Mouse (Mus musculus) forebrain, embryonic 16.5 days (tissue): ENCODE measurements at regions not wholly inside any gene's neighbourhood (a gene's known extent, or its start where the extent isn't known, plus 50 kb on each side); places are given as distances from the start of the nearest gene placed in this dataset.

Experiments used
- ATAC-seq: fragments of 200-750 bp; cut with Nextera tagmentation; 2 replicates; pipeline ENCODE4 v1.8.0; 2017; ENCODE audit warnings: mild to moderate bottlenecking, moderate library complexity
- H3K27ac ChIP-seq: fragments of 300-500 bp; sonication (generic); 2 replicates; pipeline ENCODE4 v1.5.1; 2014; ENCODE audit warnings: low read length, control low read depth
- H3K27me3 ChIP-seq: fragments of 300-500 bp; sonication (generic); replicated peaks from 2 replicates; pipeline ENCODE4 v1.6.1; 2014; ENCODE audit warnings: low read length; ENCODE audit not compliant: control insufficient read depth, insufficient read depth
- H3K36me3 ChIP-seq: fragments of 300-500 bp; sonication (generic); 2 replicates; pipeline ENCODE4 v1.6.1; 2014; ENCODE audit not compliant: control insufficient read depth, insufficient read depth
- H3K4me1 ChIP-seq: fragments of 300-500 bp; sonication (generic); replicated peaks from 2 replicates; pipeline ENCODE4 v1.6.1; 2014; ENCODE audit warnings: low read length; ENCODE audit not compliant: control insufficient read depth, insufficient read depth
- H3K4me2 ChIP-seq: fragments of 300-500 bp; sonication (generic); 2 replicates; pipeline ENCODE4 v1.6.1; 2014; ENCODE audit warnings: mild to moderate bottlenecking, low read length, control low read depth
- H3K4me3 ChIP-seq: fragments of 300-500 bp; sonication (generic); replicated peaks from 2 replicates; pipeline ENCODE4 v1.5.1; 2014; ENCODE audit warnings: mild to moderate bottlenecking, low read length, control low read depth
- H3K9ac ChIP-seq: fragments of 300-500 bp; sonication (generic); replicated peaks from 2 replicates; pipeline ENCODE4 v1.6.1; 2014; ENCODE audit warnings: low read depth, low read length, control low read depth
- H3K9me3 ChIP-seq: fragments of 300-500 bp; sonication (generic); 2 replicates; pipeline ENCODE4 v1.6.1; 2016; ENCODE audit warnings: low read length; ENCODE audit not compliant: control insufficient read depth
- WGBS: fragments of 180-500 bp; shearing (Covaris S2); extraction: QIAGEN DNeasy Blood & Tissue Kit; methylation state at CpG from one replicate; pipeline ENCODE4 v1.1.7; 2014; 5-methylcytosine and 5-hydroxymethylcytosine counted together

DNA sequence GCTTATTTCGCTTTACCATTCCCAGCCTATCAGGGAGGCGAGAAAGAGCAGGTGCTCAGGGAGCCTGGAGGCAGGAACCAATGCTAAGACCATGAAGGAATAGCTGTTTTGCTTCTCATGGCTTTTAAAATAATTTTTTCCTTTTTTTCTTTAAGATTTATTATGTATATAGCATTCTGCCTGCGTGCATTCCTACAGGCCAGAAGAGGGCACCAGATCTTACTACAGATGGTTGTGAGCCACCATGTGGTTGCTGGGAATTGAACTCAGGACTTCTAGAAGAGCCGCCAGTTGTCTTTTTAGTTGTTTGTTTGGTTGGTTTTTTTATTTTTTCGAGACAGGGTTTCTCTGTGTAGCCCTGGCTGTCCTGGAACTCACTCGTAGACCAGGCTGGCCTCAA, 113.6 kb upstream of the Armc2 start:
- Histone ChIP-seq H3K4me1 (no peaks in the 10 kb centered on the region), H3K4me2 (no peak overlapping the region), H3K4me3 (no peak overlapping the region), H3K9me3 (no peaks in the 10 kb centered on the region), H3K9ac (no peak overlapping the region), H3K27me3 (no peaks in the 10 kb centered on the region), H3K36me3 (no peaks in the 10 kb centered on the region), H3K27ac (no peak overlapping the region)
- 91% methylated on average over 6 of the region's 6 CpGs for WGBS
- ATAC-seq, result no peak

GRCm38 (mm10) chr10:42131298-42131697, 113.1 kb upstream of the Armc2 start:
- Histone ChIP-seq H3K9me3 (no peaks in the 10 kb centered on the region), H3K27me3 (no peaks in the 10 kb centered on the region), H3K4me3 (no peak overlapping the region), H3K27ac (no peak overlapping the region), H3K9ac (no peak overlapping the region), H3K4me2 (no peak overlapping the region), H3K36me3 (no peaks in the 10 kb centered on the region), H3K4me1 (no peaks in the 10 kb centered on the region)
- WGBS, result 88% methylated on average over 2 of the region's 2 CpGs
- ATAC-seq, result no peak

- H3K27me3 ChIP-seq, result no peaks in the 10 kb centered on the region
- no peak overlapping the region for H3K4me3 ChIP-seq
- no peaks in the 10 kb centered on the region for H3K9me3 ChIP-seq
- H3K9ac ChIP-seq, result no peak overlapping the region
- 78% methylated on average over 14 of the region's 14 CpGs for WGBS
- H3K4me1 ChIP-seq, result no peaks in the 10 kb centered on the region
- H3K27ac ChIP-seq, result no peak overlapping the region
- H3K4me2 ChIP-seq, result no peak overlapping the region
- no peak for ATAC-seq
- no peaks in the 10 kb centered on the region for H3K36me3 ChIP-seq
These were observed 109.7 kb upstream of the Armc2 start for GRCm38 (mm10) chr10:42127865-42128419.

- Histone ChIP-seq H3K9ac (no peak overlapping the region), H3K4me2 (no peak overlapping the region), H3K27me3 (no peaks in the 10 kb centered on the region), H3K36me3 (no peaks in the 10 kb centered on the region), H3K4me1 (no peaks in the 10 kb centered on the region), H3K4me3 (no peak overlapping the region), H3K9me3 (no peaks in the 10 kb centered on the region), H3K27ac (no peak overlapping the region)
- WGBS, result 63% methylated on average over 1 of the region's 1 CpGs
- ATAC-seq, result no peak
These were observed 108.6 kb upstream of the Armc2 start for GRCm38 (mm10) chr10:42126816-42127215.

GRCm38 (mm10) chr10:42122768-42123635, 104.8 kb upstream of the Armc2 start:
- peaks cover 6% of the 10 kb centered on the region for H3K4me1 ChIP-seq
- no peak for ATAC-seq
- H3K36me3 ChIP-seq, result no peaks in the 10 kb centered on the region
- H3K4me2 ChIP-seq, result no peak overlapping the region
- H3K9ac ChIP-seq, result no peak overlapping the region
- 74% methylated on average over 7 of the region's 7 CpGs for WGBS
- no peaks in the 10 kb centered on the region for H3K9me3 ChIP-seq
- no peak overlapping the region for H3K27ac ChIP-seq
- no peak overlapping the region for H3K4me3 ChIP-seq
- no peaks in the 10 kb centered on the region for H3K27me3 ChIP-seq

- no peaks in the 10 kb centered on the region for H3K9me3 ChIP-seq
- H3K4me2 ChIP-seq, result no peak overlapping the region
- H3K36me3 ChIP-seq, result no peaks in the 10 kb centered on the region
- no peak overlapping the region for H3K4me3 ChIP-seq
- no peak overlapping the region for H3K9ac ChIP-seq
- WGBS, result 85% methylated on average over 4 of the region's 4 CpGs
- H3K27ac ChIP-seq, result no peak overlapping the region
- ATAC-seq, result no peak
- no peaks in the 10 kb centered on the region for H3K27me3 ChIP-seq
- H3K4me1 ChIP-seq, result peaks cover 6% of the 10 kb centered on the region
These were observed 103.7 kb upstream of the Armc2 start for GRCm38 (mm10) chr10:42121984-42122383.

GRCm38 (mm10) chr10:42119326-42119725, 101.1 kb upstream of the Armc2 start:
- WGBS, result 67% methylated on average over 12 of the region's 12 CpGs
- Histone ChIP-seq H3K27ac (no peak overlapping the region), H3K4me3 (no peak overlapping the region), H3K9ac (no peak overlapping the region), H3K4me1 (peaks cover 6% of the 10 kb centered on the region), H3K27me3 (no peaks in the 10 kb centered on the region), H3K9me3 (no peaks in the 10 kb centered on the region), H3K36me3 (no peaks in the 10 kb centered on the region), H3K4me2 (no peak overlapping the region)
- ATAC-seq, result peak; percentile 46; the same call in 1 of the 2 replicates

GRCm38 (mm10) chr10:42118361-42119188, 100.3 kb upstream of the Armc2 start:
- ATAC-seq, result peak; percentile 86
- Histone ChIP-seq H3K27me3 (no peaks in the 10 kb centered on the region), H3K27ac (peak overlapping the region; percentile 56)

GRCm38 (mm10) chr10:42117523-42117922, 99.3 kb upstream of the Armc2 start:
- H3K27me3 ChIP-seq, result no peaks in the 10 kb centered on the region
- no peak overlapping the region for H3K4me2 ChIP-seq
- no peak for ATAC-seq
- no peak overlapping the region for H3K27ac ChIP-seq
- WGBS, result 91% methylated on average over 5 of the region's 5 CpGs
- H3K36me3 ChIP-seq, result no peaks in the 10 kb centered on the region
- peaks cover 6% of the 10 kb centered on the region for H3K4me1 ChIP-seq
- no peak overlapping the region for H3K9ac ChIP-seq
- H3K4me3 ChIP-seq, result no peak overlapping the region
- H3K9me3 ChIP-seq, result no peaks in the 10 kb centered on the region

More at GRCm38 (mm10) chr10:42118361-42119188, 100.3 kb upstream of the Armc2 start:
- Histone ChIP-seq H3K4me2 (no peak overlapping the region), H3K4me3 (no peak overlapping the region), H3K36me3 (no peaks in the 10 kb centered on the region), H3K4me1 (peaks cover 6% of the 10 kb centered on the region), H3K9ac (no peak overlapping the region), H3K9me3 (no peaks in the 10 kb centered on the region)
- WGBS, result 77% methylated on average over 13 of the region's 13 CpGs
